Mouse (Mus musculus): ENCODE data around the gene Trp53bp1.

DNA sequence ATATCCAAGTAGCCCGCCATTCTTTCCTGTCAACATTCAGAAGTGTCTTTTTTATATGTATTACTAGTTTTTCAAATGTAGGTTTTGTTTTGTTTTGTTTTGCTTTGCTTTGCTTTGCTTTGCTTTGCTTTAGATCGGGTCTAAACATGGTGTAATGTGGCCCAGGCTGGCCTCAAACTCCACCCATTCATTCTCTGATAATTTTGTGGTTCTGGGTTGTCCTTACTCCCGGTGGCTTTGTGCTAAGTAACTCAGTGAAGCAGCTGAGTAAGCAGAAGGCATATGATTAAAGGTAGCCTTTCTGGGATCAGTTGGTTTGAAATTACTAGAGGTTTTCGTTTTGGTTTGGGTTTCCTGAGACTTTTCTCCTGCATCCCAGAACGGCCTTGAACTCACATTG is 121.5 kb downstream of the Trp53bp1 start:
- TF ChIP-seq CTCF (IDR thresholded peaks at IDR 0.05; ENCODE audit: extremely low read depth, insufficient read depth, insufficient read length, insufficient replicate concordance) (no peak), POLR2A (IDR thresholded peaks at IDR 0.05; ENCODE audit: low read depth, low read length) (no peak)
